Mouse (Mus musculus): Measurements from ENCODE around the gene Max.

GRCm38 (mm10) chr12:76895777-76896176 lies 66.2 kb downstream of the Max start:
- no peak for TF ChIP-seq POLR2A (IDR thresholded peaks at IDR 0.05; ENCODE audit: insufficient read depth, low read depth, low read length)
- TF ChIP-seq CTCF (IDR thresholded peaks at IDR 0.05), result no peak
- no peak for TF ChIP-seq EP300 (IDR thresholded peaks at IDR 0.05; ENCODE audit: insufficient read depth, low read depth, low read length)

All from heart, adult 2 months (tissue).